Mouse (Mus musculus) hematopoietic stem cell, adult 5-6 weeks (primary cell): ENCODE results near the gene Spsb4. TPM values are rescaled to one million over a fixed set of nuclear protein-coding genes. Genes with fewer than 3 reads are reported as not detected.
"Not testable (repeated sequence)": the region's sequence is repeated elsewhere in the genome, so short reads cannot be mapped to it uniquely, and the experiment has no call there.

Experiments used
- ATAC-seq, 2 experiments: fragments of 125-278 bp in 1 of 2; replicated peaks in 1 of 2; 2 replicates each; pipeline ENCODE4 v1.8.0; 2016 to 2017; ENCODE audit warnings: inconsistent platforms in 2 of 2, mild to moderate bottlenecking in 2 of 2, moderate number of reproducible peaks in 2 of 2, low read depth in 1 of 2, moderate TSS enrichment in 1 of 2; ENCODE audit not compliant: low FRiP score in 2 of 2, poor library complexity in 2 of 2, severe bottlenecking in 2 of 2, insufficient read depth in 1 of 2, low TSS enrichment in 1 of 2
- total RNA-seq: library from RNA; stranded (forward); fragments of 172-1452, 232-1000 nt; gene quantifications from 2 replicates; pipeline ENCODE4 v1.2.3, GENCODE M21; 2017

Spsb4 gene
- total RNA-seq, 1 experiment from 2014 or later, result 3.7 TPM

GRCm38 (mm10) chr9:96936427-96936826, 82.2 kb downstream of the Spsb4 start:
- not testable (repeated sequence) for ATAC-seq

- ATAC-seq, result peak; percentile 49 to 73; a peak in 3 of 4 replicates
Observed at GRCm38 (mm10) chr9:96935556-96936300, 82.9 kb downstream of the Spsb4 start.

GRCm38 (mm10) chr9:96934816-96935215, 83.8 kb downstream of the Spsb4 start:
- ATAC-seq, result no peak

- ATAC-seq, result no peak
Observed at GRCm38 (mm10) chr9:96932751-96933150, 85.9 kb downstream of the Spsb4 start.

GRCm38 (mm10) chr9:96923577-96924316, 94.9 kb downstream of the Spsb4 start:
- no peak for ATAC-seq

- ATAC-seq, result no peak
Observed at GRCm38 (mm10) chr9:96923119-96923518, 95.5 kb downstream of the Spsb4 start.

GRCm38 (mm10) chr9:96916620-96917538, 101.8 kb downstream of the Spsb4 start:
- peak; percentile 92 to 97 for ATAC-seq

- no peak for ATAC-seq
Observed at GRCm38 (mm10) chr9:96916076-96916475, 102.6 kb downstream of the Spsb4 start.

- no peak for ATAC-seq
Observed at GRCm38 (mm10) chr9:96914851-96915250, 103.8 kb downstream of the Spsb4 start.

GRCm38 (mm10) chr9:96914005-96914404, 104.6 kb downstream of the Spsb4 start:
- ATAC-seq, result no peak

- no peak for ATAC-seq
Observed at GRCm38 (mm10) chr9:96909503-96909902, 109.1 kb downstream of the Spsb4 start.

GRCm38 (mm10) chr9:96908737-96909136, 109.9 kb downstream of the Spsb4 start:
- ATAC-seq, result no peak

GRCm38 (mm10) chr9:96904360-96905355, 114.0 kb downstream of the Spsb4 start:
- peak; percentile 59 to 83; a peak in 2 of 4 replicates for ATAC-seq

- peak; percentile 88 to 90 for ATAC-seq
Observed at GRCm38 (mm10) chr9:96899717-96900116, 118.9 kb downstream of the Spsb4 start.

GRCm38 (mm10) chr9:96899004-96899403, 119.6 kb downstream of the Spsb4 start:
- no peak for ATAC-seq

GRCm38 (mm10) chr9:96896690-96897089, 122.0 kb downstream of the Spsb4 start:
- peak; percentile 67 to 68 for ATAC-seq
